Mouse (Mus musculus) hindbrain, embryonic 11.5 days (tissue): ENCODE results near the gene Cuedc1. TPM values are rescaled to one million over a fixed set of nuclear protein-coding genes. Genes with fewer than 3 reads are reported as not detected.
A peak's percentile ranks its signal among the peaks of the same experiment; 100 is the strongest.
"Not testable (repeated sequence)": the region's sequence is repeated elsewhere in the genome, so short reads cannot be mapped to it uniquely, and the experiment has no call there.

ENCODE experiments used
- ATAC-seq: fragments of 200-750 bp; cut with Nextera tagmentation; 2 replicates; pipeline ENCODE4 v1.8.0; 2017; ENCODE audit warnings: mild to moderate bottlenecking, moderate TSS enrichment, moderate library complexity; ENCODE audit not compliant: low FRiP score
- DNase-seq: peaks from one replicate; pipeline ENCODE4 v3.0.0-alpha.2; 2015; ENCODE audit warnings: low spot score
- H3K27ac ChIP-seq: fragments of 300-500 bp; sonication (generic); 2 replicates; pipeline ENCODE4 v1.5.1; 2014; ENCODE audit warnings: mild to moderate bottlenecking, low read depth, low read length
- H3K27me3 ChIP-seq: fragments of 300-500 bp; sonication (generic); 2 replicates; pipeline ENCODE4 v1.6.1; 2014; ENCODE audit warnings: mild to moderate bottlenecking, low read length, moderate library complexity, mixed read lengths; ENCODE audit not compliant: control insufficient read depth, insufficient read depth
- H3K36me3 ChIP-seq: fragments of 300-500 bp; sonication (generic); 2 replicates; pipeline ENCODE4 v1.6.1; 2014; ENCODE audit warnings: mild to moderate bottlenecking, low read length, moderate library complexity, mixed read lengths; ENCODE audit not compliant: control insufficient read depth, insufficient read depth
- H3K4me1 ChIP-seq: fragments of 300-500 bp; sonication (generic); replicated peaks from 2 replicates; pipeline ENCODE4 v1.6.1; 2014; ENCODE audit warnings: low read length, mixed read lengths; ENCODE audit not compliant: control insufficient read depth, insufficient read depth
- H3K4me2 ChIP-seq: fragments of 300-500 bp; sonication (generic); replicated peaks from 2 replicates; pipeline ENCODE4 v1.6.1; 2014; ENCODE audit warnings: mild to moderate bottlenecking, low read depth, low read length
- H3K4me3 ChIP-seq: fragments of 300-500 bp; sonication (generic); 2 replicates; pipeline ENCODE4 v1.5.1; 2014; ENCODE audit warnings: low read depth, low read length
- H3K9ac ChIP-seq: fragments of 300-500 bp; sonication (generic); 2 replicates; pipeline ENCODE4 v1.6.1; 2014; ENCODE audit warnings: low read depth, low read length
- H3K9me3 ChIP-seq: fragments of 300-500 bp; sonication (generic); 2 replicates; pipeline ENCODE4 v1.6.1; 2016; ENCODE audit warnings: low read length; ENCODE audit not compliant: control insufficient read depth
- WGBS: fragments of 180-500 bp; shearing (Covaris S2); extraction: QIAGEN DNeasy Blood & Tissue Kit; methylation state at CpG from one replicate; pipeline ENCODE4 v1.1.7; 2014; 5-methylcytosine and 5-hydroxymethylcytosine counted together
- polyA plus RNA-seq: library from polyadenylated mRNA; unstranded; fragments of >200 nt; fragmentation: Nextera tagmentation; extraction: Ambion mirVana; gene quantifications from 2 replicates; pipeline ENCODE4 v1.2.1, GENCODE M21; 2014

The Cuedc1 gene
- polyA plus RNA-seq, 1 experiment from 2014 or later = 17.6 TPM

- no peak for DNase-seq
- Histone ChIP-seq H3K27ac (no peak overlapping the region), H3K9ac (no peak overlapping the region), H3K27me3 (peaks cover 15% of the 10 kb centered on the region), H3K4me2 (no peak overlapping the region), H3K9me3 (no peaks in the 10 kb centered on the region), H3K36me3 (no peaks in the 10 kb centered on the region), H3K4me1 (peaks cover 2% of the 10 kb centered on the region; the same call in 1 of the 2 replicates), H3K4me3 (no peak overlapping the region)
- 24% methylated on average over 4 of the region's 4 CpGs for WGBS
- no peak for ATAC-seq
Measured at GRCm38 (mm10) chr11:88198223-88198622, 100.4 kb downstream of the Cuedc1 start.

GRCm38 (mm10) chr11:88201172-88201571 is 103.3 kb downstream of the Cuedc1 start:
- ATAC-seq (no peak), DNase-seq (no peak)
- Histone ChIP-seq H3K4me3 (no peak overlapping the region), H3K4me2 (no peak overlapping the region), H3K27ac (no peak overlapping the region), H3K4me1 (peaks cover 4% of the 10 kb centered on the region; the same call in 1 of the 2 replicates), H3K27me3 (no peaks in the 10 kb centered on the region), H3K9ac (no peak overlapping the region), H3K36me3 (no peaks in the 10 kb centered on the region), H3K9me3 (no peaks in the 10 kb centered on the region)
- 78% methylated on average over 2 of the region's 2 CpGs for WGBS

- no peak overlapping the region for H3K4me2 ChIP-seq
- no peak overlapping the region for H3K4me3 ChIP-seq
- no peak overlapping the region for H3K9ac ChIP-seq
- peaks cover 4% of the 10 kb centered on the region; the same call in 1 of the 2 replicates for H3K4me1 ChIP-seq
- H3K27me3 ChIP-seq = no peaks in the 10 kb centered on the region
- DNase-seq (no peak), ATAC-seq (no peak)
- 7% methylated on average over 2 of the region's 2 CpGs for WGBS
- no peak overlapping the region for H3K27ac ChIP-seq
- no peaks in the 10 kb centered on the region for H3K9me3 ChIP-seq
- H3K36me3 ChIP-seq = no peaks in the 10 kb centered on the region
Measured at GRCm38 (mm10) chr11:88202077-88202476, 104.2 kb downstream of the Cuedc1 start.

- Histone ChIP-seq H3K27ac (peak within 1 kb of the TSS; percentile 78), H3K4me2 (peak within 1 kb of the TSS; percentile 64), H3K27me3 (no peaks in the 10 kb centered on the region), H3K9me3 (no peaks in the 10 kb centered on the region), H3K4me1 (peaks cover 4% of the 10 kb centered on the region; the same call in 1 of the 2 replicates), H3K4me3 (peak within 1 kb of the TSS; percentile 58), H3K9ac (peak within 1 kb of the TSS; percentile 70), H3K36me3 (no peaks in the 10 kb centered on the region)
- peak; percentile 91 for DNase-seq
- peak; percentile 94 for ATAC-seq
- WGBS = under 1% methylated on average over 50 of the region's 51 CpGs
Measured at GRCm38 (mm10) chr11:88203712-88204532, 106.1 kb downstream of the Cuedc1 start, which contains the start of gene Mrps23. Mrps23 (plus strand) TSS chr11:88204388.

- Histone ChIP-seq H3K4me1 (peaks cover 4% of the 10 kb centered on the region; the same call in 1 of the 2 replicates), H3K9me3 (no peaks in the 10 kb centered on the region), H3K9ac (peak overlapping the region; percentile 70), H3K27me3 (no peaks in the 10 kb centered on the region), H3K4me3 (peak overlapping the region; percentile 58), H3K27ac (no peak overlapping the region), H3K36me3 (0 out of 2 replicates have a peak, but pooled peaks cover 3% of the 10 kb centered on the region), H3K4me2 (peak overlapping the region; percentile 64)
- peak; percentile 46 for ATAC-seq
- DNase-seq = no peak
- 34% methylated on average over 30 of the region's 30 CpGs for WGBS
Measured at GRCm38 (mm10) chr11:88204593-88205368, 106.9 kb downstream of the Cuedc1 start.

- H3K27me3 ChIP-seq, H3K27ac ChIP-seq, H3K9ac ChIP-seq, ATAC-seq, H3K4me1 ChIP-seq, H3K36me3 ChIP-seq, H3K4me3 ChIP-seq, H3K4me2 ChIP-seq, DNase-seq, H3K9me3 ChIP-seq: not testable (repeated sequence)
- WGBS = 90% methylated on average over 8 of the region's 8 CpGs
Measured at GRCm38 (mm10) chr11:88206576-88206975, 108.7 kb downstream of the Cuedc1 start.

- Histone ChIP-seq H3K9ac (no peak overlapping the region), H3K9me3 (no peaks in the 10 kb centered on the region), H3K4me2 (no peak overlapping the region), H3K27ac (no peak overlapping the region), H3K36me3 (peaks cover 3% of the 10 kb centered on the region; the same call in 1 of the 2 replicates), H3K27me3 (no peaks in the 10 kb centered on the region), H3K4me1 (peaks cover 4% of the 10 kb centered on the region; the same call in 1 of the 2 replicates), H3K4me3 (no peak overlapping the region)
- WGBS = 89% methylated on average over 2 of the region's 2 CpGs
- DNase-seq = no peak
- no peak for ATAC-seq
Measured at GRCm38 (mm10) chr11:88207697-88208096, 109.8 kb downstream of the Cuedc1 start.

GRCm38 (mm10) chr11:88211824-88212582 is 114.1 kb downstream of the Cuedc1 start:
- Histone ChIP-seq H3K9ac (no peak overlapping the region), H3K36me3 (peaks cover 3% of the 10 kb centered on the region; the same call in 1 of the 2 replicates), H3K4me3 (no peak overlapping the region), H3K27me3 (no peaks in the 10 kb centered on the region), H3K4me2 (no peak overlapping the region), H3K9me3 (no peaks in the 10 kb centered on the region), H3K4me1 (no peaks in the 10 kb centered on the region), H3K27ac (no peak overlapping the region)
- WGBS = 91% methylated on average over 5 of the region's 5 CpGs
- no peak for ATAC-seq
- DNase-seq = no peak
